Mouse (Mus musculus) midbrain, embryonic 16.5 days (tissue): ENCODE data around the gene Gm815. TPM values are rescaled to one million over a fixed set of nuclear protein-coding genes. Genes with fewer than 3 reads are reported as not detected.

ENCODE experiments used
- ATAC-seq: fragments of 200-750 bp; cut with Nextera tagmentation; 2 replicates; pipeline ENCODE4 v1.8.0; 2017; ENCODE audit warnings: moderate TSS enrichment
- H3K27ac ChIP-seq: fragments of 300-500 bp; sonication (generic); 2 replicates; pipeline ENCODE4 v1.5.1; 2014; ENCODE audit warnings: mild to moderate bottlenecking, low read length, mixed read lengths
- H3K27me3 ChIP-seq: fragments of 300-500 bp; sonication (generic); 2 replicates; pipeline ENCODE4 v1.6.1; 2014; ENCODE audit warnings: low read depth, low read length, mixed read lengths; ENCODE audit not compliant: control insufficient read depth, insufficient read depth
- H3K36me3 ChIP-seq: fragments of 300-500 bp; sonication (generic); 2 replicates; pipeline ENCODE4 v1.6.1; 2014; ENCODE audit warnings: mild to moderate bottlenecking, low read length, moderate library complexity, mixed read lengths; ENCODE audit not compliant: control insufficient read depth, insufficient read depth
- H3K4me1 ChIP-seq: fragments of 300-500 bp; sonication (generic); 2 replicates; pipeline ENCODE4 v1.6.1; 2014; ENCODE audit warnings: mild to moderate bottlenecking, low read length, mixed read lengths; ENCODE audit not compliant: control insufficient read depth, insufficient read depth
- H3K4me2 ChIP-seq: fragments of 300-500 bp; sonication (generic); 2 replicates; pipeline ENCODE4 v1.6.1; 2014; ENCODE audit warnings: mild to moderate bottlenecking, low read length, mixed read lengths
- H3K4me3 ChIP-seq: fragments of 300-500 bp; sonication (generic); 2 replicates; pipeline ENCODE4 v1.5.1; 2014; ENCODE audit warnings: low read depth, mild to moderate bottlenecking, low read length, moderate library complexity, mixed read lengths
- H3K9ac ChIP-seq: fragments of 300-500 bp; sonication (generic); 2 replicates; pipeline ENCODE4 v1.6.1; 2014; ENCODE audit warnings: low read depth, low read length, mixed read lengths
- H3K9me3 ChIP-seq: fragments of 300-500 bp; sonication (generic); replicated peaks from 2 replicates; pipeline ENCODE4 v1.6.1; 2014; ENCODE audit warnings: mild to moderate bottlenecking, low read length, mixed read lengths; ENCODE audit not compliant: control insufficient read depth, poor library complexity, severe bottlenecking
- WGBS: fragments of 180-500 bp; shearing (Covaris S2); extraction: QIAGEN DNeasy Blood & Tissue Kit; methylation state at CpG from one replicate; pipeline ENCODE4 v1.1.7; 2014; 5-methylcytosine and 5-hydroxymethylcytosine counted together
- polyA plus RNA-seq: library from polyadenylated mRNA; unstranded; fragments of >200 nt; fragmentation: Nextera tagmentation; extraction: Ambion mirVana; gene quantifications from 2 replicates; pipeline ENCODE4 v1.2.1, GENCODE M21; 2015

Gene Gm815
- polyA plus RNA-seq, 1 experiment from 2014 or later, result not detected

- no peak overlapping the region for H3K27ac ChIP-seq
Observed at GRCm38 (mm10) chr19:26870280-26870679, 15.4 kb upstream of the Gm815 start.

GRCm38 (mm10) chr19:26871096-26871495, 14.6 kb upstream of the Gm815 start:
- 46% methylated on average over 3 of the region's 3 CpGs for WGBS
- Histone ChIP-seq H3K9ac (no peak overlapping the region), H3K4me2 (no peak overlapping the region), H3K27me3 (no peaks in the 10 kb centered on the region), H3K27ac (no peak overlapping the region), H3K4me1 (peaks cover 14% of the 10 kb centered on the region), H3K36me3 (no peaks in the 10 kb centered on the region), H3K9me3 (no peaks in the 10 kb centered on the region), H3K4me3 (no peak overlapping the region)
- no peak for ATAC-seq

More at GRCm38 (mm10) chr19:26870280-26870679, 15.4 kb upstream of the Gm815 start:
- Histone ChIP-seq H3K36me3 (no peaks in the 10 kb centered on the region), H3K9ac (no peak overlapping the region), H3K9me3 (no peaks in the 10 kb centered on the region), H3K4me1 (peaks cover 21% of the 10 kb centered on the region), H3K4me2 (no peak overlapping the region), H3K27me3 (no peaks in the 10 kb centered on the region), H3K4me3 (no peak overlapping the region)
- 22% methylated on average over 7 of the region's 7 CpGs for whole genome bisulfite sequencing
- ATAC-seq, result no peak

- H3K4me1 ChIP-seq, result peaks cover 18% of the 10 kb centered on the region
- no peak for ATAC-seq
Observed at GRCm38 (mm10) chr19:26872886-26873285, 12.8 kb upstream of the Gm815 start.

GRCm38 (mm10) chr19:26875601-26876000, 10.1 kb upstream of the Gm815 start:
- Histone ChIP-seq H3K9ac (no peak overlapping the region), H3K27me3 (no peaks in the 10 kb centered on the region), H3K4me1 (peaks cover 12% of the 10 kb centered on the region), H3K36me3 (no peaks in the 10 kb centered on the region), H3K4me3 (no peak overlapping the region), H3K27ac (no peak overlapping the region), H3K4me2 (no peak overlapping the region), H3K9me3 (no peaks in the 10 kb centered on the region)
- WGBS, result 57% methylated on average over 6 of the region's 6 CpGs
- ATAC-seq, result no peak

More at GRCm38 (mm10) chr19:26872886-26873285, 12.8 kb upstream of the Gm815 start:
- no peaks in the 10 kb centered on the region for H3K36me3 ChIP-seq
- WGBS, result 33% methylated on average over 6 of the region's 6 CpGs
- H3K27me3 ChIP-seq, result no peaks in the 10 kb centered on the region
- no peaks in the 10 kb centered on the region for H3K9me3 ChIP-seq
- H3K27ac ChIP-seq, result peak overlapping the region; percentile 4; the same call in 1 of the 2 replicates
- no peak overlapping the region for H3K4me3 ChIP-seq
- H3K9ac ChIP-seq, result no peak overlapping the region
- no peak overlapping the region for H3K4me2 ChIP-seq

GRCm38 (mm10) chr19:26877180-26877775, 8.4 kb upstream of the Gm815 start:
- H3K9ac ChIP-seq, result no peak overlapping the region
- H3K36me3 ChIP-seq, result no peaks in the 10 kb centered on the region
- ATAC-seq, result no peak
- H3K27me3 ChIP-seq, result no peaks in the 10 kb centered on the region
- 10% methylated on average over 10 of the region's 10 CpGs for WGBS
- no peaks in the 10 kb centered on the region for H3K9me3 ChIP-seq
- no peak overlapping the region for H3K4me3 ChIP-seq
- no peak overlapping the region for H3K4me2 ChIP-seq
- no peak overlapping the region for H3K27ac ChIP-seq
- peaks cover 6% of the 10 kb centered on the region for H3K4me1 ChIP-seq

- Histone ChIP-seq H3K9ac (no peak overlapping the region), H3K4me3 (no peak overlapping the region), H3K36me3 (no peaks in the 10 kb centered on the region), H3K4me1 (peaks cover 4% of the 10 kb centered on the region), H3K4me2 (no peak overlapping the region), H3K9me3 (no peaks in the 10 kb centered on the region), H3K27ac (no peak overlapping the region), H3K27me3 (no peaks in the 10 kb centered on the region)
- no peak for ATAC-seq
- WGBS, result 85% methylated on average over 4 of the region's 4 CpGs
Observed at GRCm38 (mm10) chr19:26879856-26880255, 5.8 kb upstream of the Gm815 start.

- peaks cover 3% of the 10 kb centered on the region for H3K4me1 ChIP-seq
- H3K9me3 ChIP-seq, result no peaks in the 10 kb centered on the region
- no peak overlapping the region for H3K4me2 ChIP-seq
- H3K27me3 ChIP-seq, result no peaks in the 10 kb centered on the region
- ATAC-seq, result no peak
- no peak overlapping the region for H3K27ac ChIP-seq
- H3K4me3 ChIP-seq, result no peak overlapping the region
- WGBS, result 81% methylated on average over 10 of the region's 10 CpGs
- no peaks in the 10 kb centered on the region for H3K36me3 ChIP-seq
- no peak overlapping the region for H3K9ac ChIP-seq
Observed at GRCm38 (mm10) chr19:26881866-26882427, 3.7 kb upstream of the Gm815 start.

- peak; percentile 78; the same call in 1 of the 2 replicates for ATAC-seq
- Histone ChIP-seq H3K27me3 (no peaks in the 10 kb centered on the region), H3K4me3 (no peak overlapping the region), H3K27ac (peak overlapping the region; percentile 35), H3K9ac (no peak overlapping the region), H3K9me3 (no peaks in the 10 kb centered on the region), H3K4me1 (no peaks in the 10 kb centered on the region), H3K36me3 (no peaks in the 10 kb centered on the region), H3K4me2 (no peak overlapping the region)
- 42% methylated on average over 9 of the region's 9 CpGs for WGBS
Observed at GRCm38 (mm10) chr19:26888171-26888570, 2.5 kb downstream of the Gm815 start.

- no peak for ATAC-seq
- H3K36me3 ChIP-seq, result no peaks in the 10 kb centered on the region
Observed at GRCm38 (mm10) chr19:26891306-26891964, 5.8 kb downstream of the Gm815 start.

More at GRCm38 (mm10) chr19:26891306-26891964, 5.8 kb downstream of the Gm815 start:
- Histone ChIP-seq H3K4me1 (no peaks in the 10 kb centered on the region), H3K4me2 (no peak overlapping the region), H3K27me3 (no peaks in the 10 kb centered on the region), H3K27ac (no peak overlapping the region), H3K9me3 (no peaks in the 10 kb centered on the region), H3K4me3 (no peak overlapping the region), H3K9ac (no peak overlapping the region)
- WGBS, result 81% methylated on average over 9 of the region's 9 CpGs
